Mouse (Mus musculus): Measurements from ENCODE around the gene Prr5.

GRCm38 (mm10) chr15:84661274-84661673 lies 8.1 kb upstream of the Prr5 start:
- TF ChIP-seq FLI1 (IDR thresholded peaks at IDR 0.05; ENCODE audit: low read length) = no peak
- TF ChIP-seq GATA1 (IDR thresholded peaks at IDR 0.05; ENCODE audit: borderline replicate concordance, low read length) = no peak
